Mouse (Mus musculus): ENCODE data around the gene Gpx4. TPM values are rescaled to one million over a fixed set of nuclear protein-coding genes. Genes with fewer than 3 reads are reported as not detected.

Gpx4 gene
- total and polyA plus RNA-seq, 3 experiments, result 832 to 1,055 (median 860) TPM

DNA sequence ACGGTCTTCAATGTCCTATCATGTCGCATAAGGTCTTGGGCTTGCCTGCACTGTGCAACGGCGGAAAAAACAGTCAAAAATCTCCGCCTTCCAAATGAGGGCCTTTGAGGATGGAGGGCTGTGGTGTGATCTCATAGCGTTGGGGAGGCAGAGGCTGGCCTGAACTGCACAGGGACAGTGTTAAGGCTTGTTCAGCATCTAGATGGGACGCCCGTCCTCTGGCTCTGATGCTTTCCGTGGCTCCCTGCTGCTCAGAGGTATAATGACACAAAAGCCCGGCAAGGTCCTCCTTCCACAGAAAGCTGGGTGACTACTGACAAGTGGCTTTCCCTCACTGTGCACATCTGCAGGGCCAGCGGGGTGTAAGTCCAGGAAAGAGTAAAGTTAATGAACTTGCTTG, 26.8 kb upstream of the Gpx4 start:
- Histone ChIP-seq H3K4me1 (ENCODE audit: control insufficient read depth, insufficient read depth, low read length) (peaks cover 1% of the 10 kb centered on the region; the same call in 1 of the 2 replicates), H3K79me2 (replicated peaks; ENCODE audit: control insufficient read depth, insufficient read depth, low read length) (no peaks in the 10 kb centered on the region), H3K36me3 (ENCODE audit: control insufficient read depth, insufficient read depth, low read length) (no peaks in the 10 kb centered on the region), H3K4me3 (no peak overlapping the region; the same call in 1 of the 2 replicates), H3K27me3 (ENCODE audit: control insufficient read depth, insufficient read depth, low read length) (no peaks in the 10 kb centered on the region), H3K27ac (peak overlapping the region; percentile 71; the same call in 1 of the 2 replicates), H3K9ac (ENCODE audit: low read depth, low read length) (no peak overlapping the region)
- WGBS, result 67% methylated on average over 11 of the region's 11 CpGs
- intact Hi-C loops (cut with DNase I), result no loop called here
- TF ChIP-seq CTCF (IDR thresholded peaks at IDR 0.05) (no peak), EP300 (IDR thresholded peaks at IDR 0.05; ENCODE audit: insufficient read depth, low read depth, low read length) (no peak), POLR2A (IDR thresholded peaks at IDR 0.05; ENCODE audit: insufficient read depth, low read depth, low read length) (no peak)
- DNase-seq, result no peak

DNA sequence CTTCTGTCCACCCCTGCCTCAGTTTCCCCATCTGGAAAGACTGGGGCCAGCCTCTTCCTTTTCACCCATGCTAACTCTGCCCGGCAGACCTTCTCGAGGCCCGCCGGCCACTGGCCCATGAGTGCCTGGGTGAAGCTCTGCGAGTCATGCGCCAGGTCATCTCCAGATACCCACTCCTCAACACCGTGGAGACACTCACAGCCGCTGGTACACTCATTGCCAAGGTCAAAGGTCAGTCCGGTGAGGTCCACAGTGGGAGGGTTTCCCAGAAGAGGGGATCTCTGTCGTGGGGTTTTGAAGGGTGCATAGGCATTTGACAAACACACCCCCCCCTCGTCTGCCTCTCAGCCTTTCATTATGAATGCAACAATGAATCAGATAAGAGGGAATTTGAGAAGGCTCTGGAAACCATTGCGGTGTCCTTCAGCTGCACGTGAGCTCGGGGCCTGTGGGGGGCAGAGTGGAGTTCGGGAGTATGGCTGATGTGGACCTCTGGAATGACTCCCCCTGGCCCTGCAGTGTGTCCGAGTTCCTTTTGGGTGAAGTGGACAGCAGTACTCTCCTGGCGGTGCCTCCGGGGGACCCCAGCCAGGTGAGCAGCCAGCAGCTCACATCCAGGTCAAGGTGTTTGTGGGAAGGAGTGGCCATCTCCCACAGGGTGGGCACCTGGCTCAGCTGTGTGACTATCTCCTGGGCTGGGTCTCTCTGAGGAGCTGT, 26.2 kb upstream of the Gpx4 start:
- H3K36me3 ChIP-seq (ENCODE audit: control insufficient read depth, insufficient read depth, low read length), result no peaks in the 10 kb centered on the region
- H3K27me3 ChIP-seq (ENCODE audit: control insufficient read depth, insufficient read depth, low read length), result no peaks in the 10 kb centered on the region
- H3K9ac ChIP-seq (ENCODE audit: low read depth, low read length), result no peak overlapping the region
- H3K27ac ChIP-seq, result no peak overlapping the region
- WGBS, result 87% methylated on average over 18 of the region's 18 CpGs
- peaks cover 1% of the 10 kb centered on the region; the same call in 1 of the 2 replicates for H3K4me1 ChIP-seq (ENCODE audit: control insufficient read depth, insufficient read depth, low read length)
- no peak overlapping the region for H3K4me3 ChIP-seq
- intact Hi-C loops (cut with DNase I), result no loop called here
- no peaks in the 10 kb centered on the region for H3K79me2 ChIP-seq (replicated peaks; ENCODE audit: control insufficient read depth, insufficient read depth, low read length)
- TF ChIP-seq POLR2A (IDR thresholded peaks at IDR 0.05; ENCODE audit: insufficient read depth, low read depth, low read length) (no peak), CTCF (IDR thresholded peaks at IDR 0.05) (no peak), EP300 (IDR thresholded peaks at IDR 0.05; ENCODE audit: insufficient read depth, low read depth, low read length) (no peak)
- no peak for DNase-seq

DNA sequence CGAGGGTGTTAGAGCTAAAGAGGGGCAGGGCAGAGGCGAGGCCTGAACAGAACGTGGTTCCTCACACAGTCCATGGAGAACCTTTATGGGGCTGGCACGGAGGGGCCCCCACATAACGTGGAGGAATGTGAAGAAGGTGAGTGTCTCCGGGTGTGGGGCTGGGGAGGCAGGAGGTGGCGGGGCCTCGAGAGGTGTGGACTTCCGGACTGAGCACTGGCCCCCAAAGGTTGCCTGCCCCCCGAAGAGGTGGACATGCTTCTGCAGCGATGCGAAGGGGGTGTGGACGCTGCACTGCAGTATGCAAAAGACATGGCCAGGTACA, 25.7 kb upstream of the Gpx4 start:
- no peak for DNase-seq
- H3K79me2 ChIP-seq (replicated peaks; ENCODE audit: control insufficient read depth, insufficient read depth, low read length), result no peaks in the 10 kb centered on the region
- H3K9ac ChIP-seq (ENCODE audit: low read depth, low read length), result no peak overlapping the region
- intact Hi-C loops (cut with DNase I), result no loop called here
- no peak for TF ChIP-seq CTCF (IDR thresholded peaks at IDR 0.05)
- no peak for TF ChIP-seq EP300 (IDR thresholded peaks at IDR 0.05; ENCODE audit: insufficient read depth, low read depth, low read length)
- TF ChIP-seq POLR2A (IDR thresholded peaks at IDR 0.05; ENCODE audit: insufficient read depth, low read depth, low read length), result no peak
- H3K27me3 ChIP-seq (ENCODE audit: control insufficient read depth, insufficient read depth, low read length), result no peaks in the 10 kb centered on the region
- H3K4me1 ChIP-seq (ENCODE audit: control insufficient read depth, insufficient read depth, low read length), result peaks cover 1% of the 10 kb centered on the region; the same call in 1 of the 2 replicates
- H3K4me3 ChIP-seq, result no peak overlapping the region
- H3K36me3 ChIP-seq (ENCODE audit: control insufficient read depth, insufficient read depth, low read length), result no peaks in the 10 kb centered on the region
- WGBS, result 92% methylated on average over 13 of the region's 13 CpGs
- no peak overlapping the region for H3K27ac ChIP-seq

DNA sequence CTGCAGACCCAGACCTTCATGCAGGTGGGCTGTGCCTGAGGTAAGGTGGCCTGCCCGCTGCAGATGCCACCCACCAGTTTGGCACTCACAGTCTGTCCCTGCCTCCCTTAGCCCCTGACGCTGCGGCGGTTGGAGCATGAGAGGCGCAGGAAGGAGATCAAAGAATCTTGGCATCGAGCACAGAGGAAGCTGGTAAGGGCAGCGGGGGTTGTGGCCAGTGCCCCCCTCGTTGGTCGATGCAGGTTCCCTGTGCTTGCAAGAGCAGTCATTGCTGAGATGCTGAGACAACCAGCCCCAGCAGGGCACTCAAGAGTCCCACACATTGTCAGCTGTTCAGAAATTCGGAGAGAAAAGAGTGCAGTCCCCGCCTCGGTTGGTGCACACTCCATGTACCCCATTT, 24.8 kb upstream of the Gpx4 start:
- peaks cover 1% of the 10 kb centered on the region; the same call in 1 of the 2 replicates for H3K4me1 ChIP-seq (ENCODE audit: control insufficient read depth, insufficient read depth, low read length)
- H3K4me3 ChIP-seq, result no peak overlapping the region
- DNase-seq, result no peak
- H3K27ac ChIP-seq, result no peak overlapping the region
- H3K9ac ChIP-seq (ENCODE audit: low read depth, low read length), result no peak overlapping the region
- 83% methylated on average over 12 of the region's 12 CpGs for WGBS
- intact Hi-C loops (cut with DNase I), result no loop called here
- no peak for TF ChIP-seq EP300 (IDR thresholded peaks at IDR 0.05; ENCODE audit: insufficient read depth, low read depth, low read length)
- no peak for TF ChIP-seq POLR2A (IDR thresholded peaks at IDR 0.05; ENCODE audit: insufficient read depth, low read depth, low read length)
- TF ChIP-seq CTCF (IDR thresholded peaks at IDR 0.05), result no peak
- no peaks in the 10 kb centered on the region for H3K36me3 ChIP-seq (ENCODE audit: control insufficient read depth, insufficient read depth, low read length)
- no peaks in the 10 kb centered on the region for H3K79me2 ChIP-seq (replicated peaks; ENCODE audit: control insufficient read depth, insufficient read depth, low read length)
- no peaks in the 10 kb centered on the region for H3K27me3 ChIP-seq (ENCODE audit: control insufficient read depth, insufficient read depth, low read length)

DNA sequence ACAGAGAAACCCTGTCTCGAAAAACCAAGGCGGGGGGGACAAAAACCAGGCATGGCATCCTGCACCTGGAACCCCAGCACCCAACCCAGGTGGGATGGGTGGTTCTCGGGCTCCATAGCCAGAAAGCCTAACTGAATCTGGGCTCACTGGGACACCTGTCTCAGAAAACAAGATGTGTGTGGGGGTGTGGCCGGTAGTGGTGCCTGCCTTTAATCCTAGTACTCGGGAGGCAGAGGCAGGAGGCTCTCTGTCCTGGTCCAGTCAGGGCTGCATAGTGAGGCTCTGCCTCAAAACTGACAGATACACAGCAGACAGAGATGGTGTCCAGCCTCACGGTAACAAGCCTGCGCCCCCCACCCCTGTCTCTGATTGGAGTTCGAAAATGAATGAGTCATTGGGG, 24.2 kb upstream of the Gpx4 start:
- no peak for TF ChIP-seq POLR2A (IDR thresholded peaks at IDR 0.05; ENCODE audit: insufficient read depth, low read depth, low read length)
- no peak for TF ChIP-seq CTCF (IDR thresholded peaks at IDR 0.05)
- TF ChIP-seq EP300 (IDR thresholded peaks at IDR 0.05; ENCODE audit: insufficient read depth, low read depth, low read length), result no peak
- DNase-seq, result no peak
- Histone ChIP-seq H3K9ac (ENCODE audit: low read depth, low read length) (no peak overlapping the region), H3K4me3 (no peak overlapping the region), H3K4me1 (ENCODE audit: control insufficient read depth, insufficient read depth, low read length) (peaks cover 1% of the 10 kb centered on the region; the same call in 1 of the 2 replicates), H3K79me2 (replicated peaks; ENCODE audit: control insufficient read depth, insufficient read depth, low read length) (no peaks in the 10 kb centered on the region), H3K36me3 (ENCODE audit: control insufficient read depth, insufficient read depth, low read length) (no peaks in the 10 kb centered on the region), H3K27me3 (ENCODE audit: control insufficient read depth, insufficient read depth, low read length) (no peaks in the 10 kb centered on the region), H3K27ac (no peak overlapping the region)
- whole genome bisulfite sequencing, result 91% methylated on average over 8 of the region's 8 CpGs
- intact Hi-C loops (cut with DNase I), result no loop called here

DNA sequence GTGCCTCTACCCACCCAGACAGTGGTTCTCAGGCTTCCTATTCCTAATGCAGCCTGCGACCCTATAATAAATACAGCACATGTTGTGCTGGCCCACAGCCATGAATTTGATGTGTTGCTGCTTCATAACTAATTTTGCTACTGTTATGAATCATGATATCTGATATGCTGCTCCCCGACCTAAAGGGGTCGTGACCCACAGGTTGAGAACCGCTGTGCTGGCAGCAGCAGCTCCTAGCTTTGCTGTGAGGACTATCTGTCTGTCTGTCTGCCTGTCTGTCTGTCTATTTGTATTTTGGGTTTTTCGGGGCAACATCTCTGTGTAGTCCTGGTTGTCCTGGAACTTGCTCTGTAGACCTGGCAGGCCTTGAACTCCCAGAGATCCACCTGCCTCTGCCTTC, 23.2 kb upstream of the Gpx4 start:
- no peak for TF ChIP-seq EP300 (IDR thresholded peaks at IDR 0.05; ENCODE audit: insufficient read depth, low read depth, low read length)
- no peak for TF ChIP-seq POLR2A (IDR thresholded peaks at IDR 0.05; ENCODE audit: insufficient read depth, low read depth, low read length)
- no peak for TF ChIP-seq CTCF (IDR thresholded peaks at IDR 0.05)
- peak overlapping the region; percentile 47 for H3K27ac ChIP-seq
- H3K4me1 ChIP-seq (ENCODE audit: control insufficient read depth, insufficient read depth, low read length), result 0 out of 2 replicates have a peak, but pooled peaks cover 1% of the 10 kb centered on the region
- H3K4me3 ChIP-seq, result no peak overlapping the region
- no peaks in the 10 kb centered on the region for H3K79me2 ChIP-seq (replicated peaks; ENCODE audit: control insufficient read depth, insufficient read depth, low read length)
- H3K9ac ChIP-seq (ENCODE audit: low read depth, low read length), result no peak overlapping the region
- H3K27me3 ChIP-seq (ENCODE audit: control insufficient read depth, insufficient read depth, low read length), result no peaks in the 10 kb centered on the region
- H3K36me3 ChIP-seq (ENCODE audit: control insufficient read depth, insufficient read depth, low read length), result no peaks in the 10 kb centered on the region
- DNase-seq, result no peak
- intact Hi-C loops (cut with DNase I), result no loop called here
- 52% methylated on average over 5 of the region's 5 CpGs for WGBS

Data from heart, adult 2 months (tissue).